ENCODE assay signal across 12 mouse cellular contexts in genomic region chr3:102736436-102736835, GRCm38 (mm10). TPM values are rescaled to one million over a fixed set of nuclear protein-coding genes. Genes with fewer than 3 reads are reported as not detected.
DNase-seq lines count a peak whose midpoint lies in the region; ATAC-seq and TF ChIP-seq lines count a peak whose summit lies in the region.
"Had no signal": no experiment of that assay in that cellular context is flagged by ENCODE, and none has a peak within 500 bp of the region (broad histone marks: within the 10 kb centered on the region; RNA-seq: fewer than 3 reads in every experiment).

No protein-coding gene starts in this region.

- peaks cover 58% of the 10 kb centered on the region for H3K4me1 ChIP-seq in heart, embryonic 13.5 days
- peaks cover 47% of the 10 kb centered on the region for H3K4me1 ChIP-seq in thymus, adult 2 months (replicated peaks; ENCODE audit: control insufficient read depth, insufficient read depth, low read length)
- peaks cover 29% of the 10 kb centered on the region for H3K4me1 ChIP-seq in embryonic facial prominence, embryonic 10.5 days

- no peaks in the 10 kb centered on the region for H3K27me3 ChIP-seq in heart, embryonic 13.5 days (replicated peaks)
- no peaks in the 10 kb centered on the region for H3K27me3 ChIP-seq in thymus, adult 2 months (ENCODE audit: control insufficient read depth, insufficient read depth, low read length)
- H3K27me3 ChIP-seq in embryonic facial prominence, embryonic 10.5 days (replicated peaks; ENCODE audit: low read depth, poor library complexity, severe bottlenecking), result peaks cover 35% of the 10 kb centered on the region

- H3K4me3 ChIP-seq in heart, embryonic 13.5 days, result no peak overlapping the region
- H3K4me3 ChIP-seq in layer of hippocampus, adult 2 months, result peak overlapping the region; percentile 72
- H3K4me3 ChIP-seq in thymus, adult 2 months (ENCODE audit: control insufficient read depth, insufficient read depth, low read length), result no peak overlapping the region
- no peak overlapping the region for H3K4me3 ChIP-seq in embryonic facial prominence, embryonic 10.5 days

- no peaks in the 10 kb centered on the region for H3K9me3 ChIP-seq in heart, embryonic 13.5 days
- no peaks in the 10 kb centered on the region for H3K9me3 ChIP-seq in embryonic facial prominence, embryonic 10.5 days
- H3K9me3 ChIP-seq: liver, embryonic 15.5 days; midbrain, embryonic 10.5 days had no signal

- H3K27ac ChIP-seq in heart, embryonic 13.5 days (replicated peaks), result no peak overlapping the region
- peak overlapping the region; percentile 83 for H3K27ac ChIP-seq in layer of hippocampus, adult 2 months
- no peak overlapping the region for H3K27ac ChIP-seq in thymus, adult 2 months (ENCODE audit: control insufficient read depth, insufficient read depth, low read length)
- no peak overlapping the region for H3K27ac ChIP-seq in embryonic facial prominence, embryonic 10.5 days (replicated peaks)
- H3K27ac ChIP-seq: liver, embryonic 15.5 days; midbrain, embryonic 10.5 days had no signal

- no peak for ATAC-seq in heart, embryonic 13.5 days (ENCODE audit: extremely low read depth, insufficient number of reproducible peaks, low FRiP score, low TSS enrichment)

- TF ChIP-seq POLR2A in thymus, adult 2 months (IDR thresholded peaks at IDR 0.05; ENCODE audit: control insufficient read depth, extremely low read depth, insufficient read depth, low read length, poor library complexity), result no peak

- H3K4me2 ChIP-seq in heart, embryonic 13.5 days, result peak overlapping the region; percentile 89

- DNase-seq in heart, postnatal 36 days, result no peak
- DNase-seq in layer of hippocampus, adult 2 months (ENCODE audit: low spot score in 2 of 2), result no peak
- DNase-seq in layer of hippocampus, adult 11-12 months (ENCODE audit: low spot score), result no peak
- DNase-seq in thymus, postnatal 4 days, result peak; percentile 47
- DNase-seq in thymus, adult 2 months, result no peak
- DNase-seq in embryonic facial prominence, embryonic 10.5 days (ENCODE audit: low spot score), result no peak
- DNase-seq: retina, postnatal 1 day had no signal

- H3K36me3 ChIP-seq in heart, embryonic 13.5 days, result no peaks in the 10 kb centered on the region
- H3K36me3 ChIP-seq in thymus, adult 2 months (ENCODE audit: control insufficient read depth, insufficient read depth, low read length), result no peaks in the 10 kb centered on the region
- H3K36me3 ChIP-seq in embryonic facial prominence, embryonic 10.5 days (replicated peaks), result no peaks in the 10 kb centered on the region
- H3K36me3 ChIP-seq: liver, embryonic 15.5 days; midbrain, embryonic 10.5 days had no signal

- intact Hi-C loops in heart, postnatal 36 days (cut with DNase I), result loop anchor here (10.0 kb wide), 1 partner anchor 258 kb away; the partner anchor contains the start of gene Sike1

- no peak overlapping the region for H3K9ac ChIP-seq in heart, embryonic 13.5 days
- H3K9ac ChIP-seq: liver, embryonic 15.5 days had no signal

- no peak for TF ChIP-seq CTCF in layer of hippocampus, adult 2 months (conservative IDR thresholded peaks at IDR 0.05)
- no peak; the same call in 1 of the 2 replicates for TF ChIP-seq CTCF in thymus, adult 2 months (IDR thresholded peaks at IDR 0.05; ENCODE audit: borderline replicate concordance, control insufficient read depth, extremely low read depth, insufficient read depth, low read length, poor library complexity)

- 61% methylated on average over 6 of the region's 6 CpGs for WGBS in heart, embryonic 13.5 days
- WGBS in thymus, adult 2 months, result 31% methylated on average over 6 of the region's 6 CpGs
- WGBS in embryonic facial prominence, embryonic 10.5 days, result 89% methylated on average over 6 of the region's 6 CpGs

RNA-seq across cellular contexts. Expression of gene Tspan2, which starts 2.1 kb away (rescaled TPM):
- 24.8 and 25.0 TPM in 2 replicates for polyA plus RNA-seq in heart, embryonic 13.5 days (2015; fragmentation: Nextera tagmentation; extraction: Ambion mirVana)
- total RNA-seq in heart, postnatal 36 days (2021), result 10 to 100 TPM; 13.2 to 15.0 TPM
- total RNA-seq in layer of hippocampus, adult 2 months (2021), result 10 to 100 TPM; 70.5 to 76.2 TPM
- 6.1 and 7.5 TPM in 2 replicates for polyA plus RNA-seq in thymus, adult 2 months (2012; rRNA removed)
- 7.4 and 7.6 TPM in 2 replicates for polyA plus RNA-seq in embryonic facial prominence, embryonic 10.5 days (2016; fragmentation: Nextera tagmentation; extraction: Ambion mirVana)

RNA-seq across cellular contexts. Expression of gene Tshb, which starts 46.1 kb away (rescaled TPM):
- polyA plus RNA-seq in heart, embryonic 13.5 days (2015; fragmentation: Nextera tagmentation; extraction: Ambion mirVana), result 0.12 TPM in 1 of 2 replicates, not detected in the other
- total RNA-seq in heart, postnatal 36 days (2021), result not detected
- total RNA-seq in layer of hippocampus, adult 2 months (2021), result not detected
- not detected in 2 replicates for polyA plus RNA-seq in thymus, adult 2 months (2012; rRNA removed)
- polyA plus RNA-seq in embryonic facial prominence, embryonic 10.5 days (2016; fragmentation: Nextera tagmentation; extraction: Ambion mirVana), result 0.10 and 0.11 TPM in 2 replicates
- total RNA-seq: layer of hippocampus, postnatal 14 days had no signal
- polyA plus RNA-seq: kidney, embryonic 16.5 days; liver, embryonic 15.5 days had no signal
